Mouse (Mus musculus) cerebellum, adult 2 months (tissue): ENCODE data around the gene Pigp.

ENCODE experiments used
- CTCF ChIP-seq: fragments of 200-500 bp; IDR thresholded peaks from 2 replicates; pipeline ENCODE4 v1.5.1; 2011; ENCODE audit warnings: low read depth, mild to moderate bottlenecking, control low read depth, low read length, moderate library complexity, borderline replicate concordance; ENCODE audit not compliant: insufficient read depth
- POLR2A ChIP-seq: fragments of 200-500 bp; IDR thresholded peaks from 2 replicates; pipeline ENCODE4 v1.6.1; 2011; ENCODE audit warnings: low read length, control low read depth, borderline replicate concordance; ENCODE audit not compliant: insufficient read depth

GRCm38 (mm10) chr16:94383277-94383676 lies 11.6 kb upstream of the Pigp start:
- TF ChIP-seq POLR2A (no peak), CTCF (no peak)
